Mouse (Mus musculus) testis, adult 2 months (tissue): ENCODE measurements around the gene Rpsa.

Experiments used
- CTCF ChIP-seq: fragments of 200-500 bp; IDR thresholded peaks from 2 replicates; pipeline ENCODE4 v1.5.1; 2012; ENCODE audit warnings: low read depth, mild to moderate bottlenecking, inconsistent platforms, low read length, moderate library complexity; ENCODE audit not compliant: control insufficient read depth, insufficient read depth, insufficient replicate concordance
- POLR2A ChIP-seq: fragments of 200-500 bp; IDR thresholded peaks from 2 replicates; pipeline ENCODE4 v1.6.1; 2012; ENCODE audit warnings: low read depth, mild to moderate bottlenecking, inconsistent platforms, low read length, moderate library complexity; ENCODE audit not compliant: control insufficient read depth

DNA sequence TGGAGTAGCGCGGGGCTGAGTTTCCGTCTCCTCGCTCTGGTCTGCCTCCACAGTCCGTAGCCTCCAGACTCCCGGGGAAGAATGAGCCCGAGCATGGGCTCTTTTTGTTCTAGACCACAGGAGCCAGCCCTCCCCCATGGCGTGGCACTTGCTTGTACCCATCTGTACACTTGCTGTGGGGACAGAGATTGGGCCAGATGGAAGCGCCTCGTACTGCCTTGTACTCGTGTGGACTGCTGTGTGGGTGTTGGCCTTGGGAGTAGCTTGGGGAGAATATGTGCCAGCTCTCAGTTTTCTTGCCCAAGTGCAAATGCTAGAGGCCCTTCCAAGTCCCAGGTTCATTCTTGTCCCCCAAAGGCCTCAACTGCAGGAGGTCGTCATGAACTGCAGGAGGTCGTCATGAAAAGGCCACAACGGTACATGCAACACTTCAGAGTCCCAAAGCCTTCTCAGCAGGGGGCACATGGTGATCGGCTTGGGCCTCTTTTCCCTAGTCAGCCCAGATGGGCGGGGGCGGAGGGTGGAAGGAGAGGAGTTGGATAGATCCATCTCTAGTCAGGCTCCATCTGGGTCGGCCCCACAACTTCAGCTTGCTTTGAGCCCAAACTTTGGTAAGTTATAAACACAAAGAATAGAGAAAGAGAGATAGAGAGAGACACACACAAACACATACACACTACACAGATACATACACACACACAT is 47.1 kb downstream of the Rpsa start:
- TF ChIP-seq CTCF (no peak), POLR2A (no peak)
